Mouse (Mus musculus): Measurements from ENCODE around the gene Prpf8.

- TF ChIP-seq CTCF (IDR thresholded peaks at IDR 0.05) = no peak
- TF ChIP-seq EP300 (IDR thresholded peaks at IDR 0.05) = no peak
Measured at GRCm38 (mm10) chr11:75470675-75471074, 15.9 kb upstream of the Prpf8 start.
